Mouse (Mus musculus): Measurements from ENCODE around the gene Insc. TPM values are rescaled to one million over a fixed set of nuclear protein-coding genes. Genes with fewer than 3 reads are reported as not detected.

Insc gene
- polyA plus RNA-seq, 1 experiment from 2014 or later, result 3.0 TPM

DNA sequence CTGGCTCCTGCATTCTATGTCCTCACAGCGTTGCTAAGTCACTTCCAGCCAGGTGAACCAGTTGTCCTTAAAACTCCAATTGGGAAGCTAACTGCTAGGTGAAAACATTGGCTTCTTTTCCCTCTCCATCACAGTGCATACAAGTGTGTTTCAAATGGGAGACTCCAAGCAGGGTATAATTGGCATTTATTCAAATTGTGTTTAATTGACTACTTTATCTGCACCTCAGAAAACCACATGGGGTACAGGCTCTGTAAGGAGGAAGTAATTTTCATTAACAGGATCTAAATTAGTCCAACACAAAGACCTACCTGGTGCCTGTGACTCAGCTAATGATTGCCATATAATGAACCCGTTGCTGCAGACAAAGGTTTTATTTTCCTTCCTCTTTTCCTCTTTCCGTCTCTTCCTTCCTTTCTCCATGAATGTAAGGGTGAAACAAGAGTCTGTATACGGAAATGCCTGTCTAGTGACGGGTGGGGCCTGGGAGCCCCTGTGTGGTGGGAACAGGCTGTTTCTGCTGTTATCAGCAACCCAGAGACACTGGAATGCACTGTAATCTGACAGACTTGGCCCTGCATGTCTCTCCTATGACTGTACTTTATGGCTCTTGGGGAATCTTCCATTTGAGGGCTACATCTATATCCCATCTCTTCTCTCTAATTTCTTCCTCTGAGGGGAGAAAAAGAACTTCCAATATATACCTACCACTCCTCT lies 96.7 kb downstream of the Insc start:
- Histone ChIP-seq H3K27ac (no peak overlapping the region), H3K9ac (no peak overlapping the region), H3K4me1 (peaks cover 9% of the 10 kb centered on the region), H3K36me3 (no peaks in the 10 kb centered on the region), H3K4me2 (replicated peaks) (no peak overlapping the region), H3K9me3 (no peaks in the 10 kb centered on the region), H3K4me3 (no peak overlapping the region), H3K27me3 (peaks cover 31% of the 10 kb centered on the region)
- 53% methylated on average over 5 of the region's 5 CpGs for WGBS
- ATAC-seq (ENCODE audit: low FRiP score, low read depth), result no peak

DNA sequence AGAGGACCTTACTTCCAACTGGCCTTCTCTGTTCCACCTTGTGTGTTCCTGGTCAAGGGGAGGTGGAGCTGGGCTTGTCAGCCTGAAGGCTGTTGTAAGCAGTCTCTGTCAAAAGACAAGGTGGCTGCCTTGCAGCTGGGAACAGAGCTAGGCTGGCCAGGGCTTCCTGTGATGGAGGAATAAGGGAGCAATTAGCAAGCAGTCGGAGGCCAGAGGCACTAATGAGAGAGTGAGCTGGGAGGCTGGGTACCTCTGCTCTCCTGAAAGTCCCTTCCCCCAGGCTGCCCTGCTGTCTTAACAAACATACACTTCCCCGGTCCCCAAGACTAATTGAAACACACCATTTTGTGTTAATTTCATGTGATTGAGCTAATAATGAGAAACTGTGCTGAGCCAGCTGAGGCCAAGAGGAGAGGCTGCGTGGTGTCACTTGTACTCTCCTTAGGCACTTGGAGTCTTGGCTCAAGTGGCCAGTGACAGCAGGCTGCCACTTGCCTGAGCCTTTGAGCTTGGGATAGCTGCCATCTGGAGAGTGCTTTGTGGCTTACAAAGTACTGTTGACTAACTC lies 99.2 kb downstream of the Insc start:
- ATAC-seq (ENCODE audit: low FRiP score, low read depth), result no peak; the same call in 1 of the 2 replicates
- no peaks in the 10 kb centered on the region for H3K36me3 ChIP-seq
- H3K9me3 ChIP-seq, result no peaks in the 10 kb centered on the region
- H3K27me3 ChIP-seq, result peaks cover 14% of the 10 kb centered on the region
- WGBS, result 8% methylated on average over 3 of the region's 3 CpGs
- H3K4me2 ChIP-seq (replicated peaks), result no peak overlapping the region
- no peak overlapping the region for H3K27ac ChIP-seq
- no peak overlapping the region for H3K4me3 ChIP-seq
- H3K9ac ChIP-seq, result no peak overlapping the region
- H3K4me1 ChIP-seq, result peaks cover 9% of the 10 kb centered on the region

DNA sequence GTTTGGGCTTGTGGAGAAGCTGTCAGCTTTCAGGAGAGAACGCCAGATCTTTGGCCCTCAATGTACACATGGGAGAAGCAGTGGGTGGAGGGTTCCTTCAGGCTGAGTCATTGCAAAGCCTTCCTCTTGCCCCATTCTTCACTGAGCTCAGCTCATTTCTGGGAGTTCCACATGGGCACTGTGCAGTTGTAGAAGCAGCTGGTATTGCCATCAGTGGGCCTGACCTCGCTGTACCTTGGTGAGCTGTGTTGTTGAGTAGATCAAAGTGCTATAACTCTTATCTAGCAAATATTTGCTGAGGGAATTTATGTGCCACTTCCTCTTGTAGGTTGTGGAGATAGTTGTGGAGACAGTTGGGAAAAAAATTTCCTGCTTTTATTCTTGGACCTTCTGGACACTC lies 103.7 kb downstream of the Insc start:
- Histone ChIP-seq H3K36me3 (no peaks in the 10 kb centered on the region), H3K27ac (no peak overlapping the region), H3K9ac (no peak overlapping the region), H3K9me3 (no peaks in the 10 kb centered on the region), H3K4me2 (replicated peaks) (no peak overlapping the region), H3K27me3 (peaks cover 4% of the 10 kb centered on the region; the same call in 1 of the 2 replicates), H3K4me3 (no peak overlapping the region), H3K4me1 (peaks cover 9% of the 10 kb centered on the region)
- WGBS, result 91% methylated on average over 2 of the region's 2 CpGs
- ATAC-seq (ENCODE audit: low FRiP score, low read depth), result no peak

DNA sequence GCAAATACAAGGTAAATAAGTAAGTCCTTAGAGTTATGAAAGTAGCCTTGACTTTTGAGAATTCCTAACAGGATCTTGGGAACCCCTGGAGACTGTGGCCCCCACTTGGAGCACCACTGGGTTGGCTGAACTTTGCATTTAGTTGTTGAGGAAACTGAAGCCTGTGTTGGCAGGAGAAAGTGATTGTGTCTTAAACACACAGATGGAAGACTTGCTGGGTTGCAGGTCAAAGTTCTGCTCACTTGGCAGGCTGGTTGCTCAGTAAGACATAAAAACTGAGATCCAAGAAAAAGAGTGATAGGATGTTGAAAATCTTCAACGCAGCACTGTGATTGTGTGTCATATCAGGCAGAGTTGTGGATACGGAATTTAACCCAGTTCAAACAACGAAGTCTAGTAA lies 108.9 kb downstream of the Insc start:
- ATAC-seq (ENCODE audit: low FRiP score, low read depth), result no peak
- Histone ChIP-seq H3K27ac (no peak overlapping the region), H3K27me3 (no peaks in the 10 kb centered on the region), H3K4me1 (no peaks in the 10 kb centered on the region), H3K36me3 (no peaks in the 10 kb centered on the region), H3K4me2 (replicated peaks) (no peak overlapping the region), H3K9ac (no peak overlapping the region), H3K4me3 (no peak overlapping the region), H3K9me3 (no peaks in the 10 kb centered on the region)
- WGBS, result 86% methylated on average over 3 of the region's 3 CpGs

DNA sequence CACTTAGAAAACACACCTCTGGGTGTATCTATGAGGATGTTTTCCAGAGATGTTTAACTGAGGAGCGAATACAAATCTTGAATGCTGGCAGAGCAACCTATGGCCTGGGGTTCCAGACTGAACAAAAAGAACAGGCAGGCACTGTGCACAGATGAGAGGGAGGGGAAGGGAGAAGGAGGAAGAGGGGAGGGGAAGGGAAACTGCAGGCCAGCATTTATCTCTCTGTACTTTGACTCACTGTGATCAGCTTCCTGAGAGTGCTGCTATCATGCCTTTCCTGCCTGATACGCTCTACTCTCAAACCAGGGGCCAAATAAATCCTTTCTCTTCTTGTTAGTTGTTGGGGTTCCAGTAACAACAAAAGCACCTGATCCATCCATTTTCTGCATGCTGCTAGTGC lies 110.7 kb downstream of the Insc start:
- no peak overlapping the region for H3K4me2 ChIP-seq (replicated peaks)
- WGBS, result 75% methylated on average over 2 of the region's 2 CpGs
- no peaks in the 10 kb centered on the region for H3K36me3 ChIP-seq
- no peaks in the 10 kb centered on the region for H3K27me3 ChIP-seq
- ATAC-seq (ENCODE audit: low FRiP score, low read depth), result no peak
- no peaks in the 10 kb centered on the region for H3K9me3 ChIP-seq
- no peak overlapping the region for H3K27ac ChIP-seq
- H3K9ac ChIP-seq, result no peak overlapping the region
- H3K4me1 ChIP-seq, result no peaks in the 10 kb centered on the region
- no peak overlapping the region for H3K4me3 ChIP-seq

DNA sequence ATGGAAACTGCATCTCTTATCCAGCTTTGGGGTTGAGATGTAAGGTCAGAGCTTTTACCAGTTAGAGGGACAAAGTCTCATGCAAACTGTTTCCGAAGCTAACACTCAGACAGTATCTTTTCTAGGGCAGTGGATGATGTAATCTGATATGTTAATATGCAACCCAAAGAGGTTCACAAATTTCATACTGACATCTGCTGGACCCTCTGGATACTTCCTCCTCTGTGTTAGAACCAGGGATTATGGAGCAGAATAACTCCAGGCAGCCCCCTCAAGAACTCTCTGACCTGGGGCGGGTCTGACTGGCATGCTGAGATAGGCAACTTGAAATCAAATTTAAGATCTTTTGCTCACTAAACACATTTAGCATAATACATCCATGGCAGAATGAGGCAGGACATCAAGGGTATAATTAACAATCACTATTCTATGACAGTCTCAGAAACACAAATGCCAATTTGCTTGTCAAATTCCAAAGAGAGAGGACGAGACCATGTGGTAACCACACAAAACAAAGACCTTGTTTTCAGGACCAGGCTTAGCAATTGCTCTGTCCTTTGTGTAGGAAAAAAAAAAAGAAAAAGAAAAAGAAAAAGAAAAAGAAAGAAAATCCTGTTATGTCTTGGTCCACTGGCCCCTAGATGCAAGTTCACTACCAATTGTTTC lies 117.5 kb downstream of the Insc start:
- 77% methylated on average over 3 of the region's 3 CpGs for WGBS
- ATAC-seq (ENCODE audit: low FRiP score, low read depth), result no peak
- no peak overlapping the region for H3K4me2 ChIP-seq (replicated peaks)
- H3K27me3 ChIP-seq, result no peaks in the 10 kb centered on the region
- no peaks in the 10 kb centered on the region for H3K9me3 ChIP-seq
- no peak overlapping the region for H3K27ac ChIP-seq
- H3K36me3 ChIP-seq, result no peaks in the 10 kb centered on the region
- H3K4me1 ChIP-seq, result no peaks in the 10 kb centered on the region
- H3K4me3 ChIP-seq, result no peak overlapping the region
- no peak overlapping the region for H3K9ac ChIP-seq

DNA sequence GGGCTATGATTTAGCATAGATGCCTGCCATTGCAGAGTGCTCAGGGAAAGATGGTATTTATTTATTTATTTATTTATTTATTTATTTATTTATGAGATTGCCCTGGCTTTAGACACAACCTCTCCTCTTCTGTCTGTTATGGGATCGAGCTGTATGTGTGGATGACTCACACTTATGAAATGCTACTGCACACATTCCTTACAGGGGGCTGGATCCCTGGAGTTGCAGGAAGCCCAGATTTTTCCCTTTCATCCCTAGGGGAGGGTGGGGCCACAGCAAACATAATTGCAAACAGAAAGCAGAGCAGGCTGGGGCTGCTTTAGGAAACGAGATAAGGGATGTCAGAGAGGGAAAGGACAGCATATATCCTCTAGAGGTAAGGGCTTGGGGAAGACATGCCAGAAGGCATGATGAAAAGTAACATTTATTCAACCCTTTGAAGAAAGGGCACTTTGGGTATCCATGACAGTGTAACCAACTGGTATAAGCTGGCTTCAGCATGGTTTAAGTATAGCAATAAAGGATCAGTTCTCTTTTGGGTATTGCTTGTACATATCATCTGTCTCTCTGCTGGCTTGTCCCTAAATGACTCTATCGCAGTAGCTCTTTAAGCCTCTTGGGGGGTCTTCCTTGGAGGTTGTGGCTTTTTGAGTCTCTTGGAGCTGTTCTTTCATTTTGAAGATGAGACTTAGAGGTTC lies 130.0 kb downstream of the Insc start:
- ATAC-seq (ENCODE audit: low FRiP score, low read depth), result peak; percentile 64; the same call in 1 of the 2 replicates
- Histone ChIP-seq H3K27ac (no peak overlapping the region), H3K9me3 (no peaks in the 10 kb centered on the region), H3K9ac (no peak overlapping the region), H3K4me2 (replicated peaks) (no peak overlapping the region), H3K4me3 (no peak overlapping the region), H3K36me3 (no peaks in the 10 kb centered on the region), H3K27me3 (no peaks in the 10 kb centered on the region; the same call in 1 of the 2 replicates), H3K4me1 (0 out of 2 replicates have a peak, but pooled peaks cover 4% of the 10 kb centered on the region)
- WGBS, result 31% methylated on average over 3 of the region's 3 CpGs

DNA sequence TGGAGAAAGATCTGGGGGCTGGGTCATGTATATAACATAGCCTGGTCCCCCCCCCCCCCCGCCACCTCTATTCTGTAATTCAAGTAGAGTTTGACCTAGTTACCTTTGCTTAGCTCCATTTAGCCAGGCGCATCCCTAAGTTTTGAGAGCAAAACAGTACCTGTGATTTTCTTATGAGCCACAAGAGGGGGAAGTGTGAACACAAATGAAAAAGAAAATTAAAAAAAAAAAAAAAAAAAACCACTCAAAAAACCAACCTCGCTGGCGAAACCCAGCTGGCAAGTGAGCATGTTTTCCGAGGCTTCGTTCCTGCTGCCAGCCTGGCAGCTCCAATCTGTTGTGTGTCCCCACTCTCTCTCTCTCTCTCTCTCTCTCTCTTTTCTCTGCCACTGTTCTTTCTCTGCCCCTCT lies 130.5 kb downstream of the Insc start:
- ATAC-seq (ENCODE audit: low FRiP score, low read depth), result no peak
- Histone ChIP-seq H3K36me3 (no peaks in the 10 kb centered on the region), H3K9me3 (no peaks in the 10 kb centered on the region), H3K27me3 (no peaks in the 10 kb centered on the region; the same call in 1 of the 2 replicates), H3K9ac (no peak overlapping the region), H3K4me2 (replicated peaks) (peak overlapping the region; percentile 43), H3K27ac (no peak overlapping the region), H3K4me1 (peaks cover 8% of the 10 kb centered on the region), H3K4me3 (no peak overlapping the region)
- WGBS, result 29% methylated on average over 6 of the region's 6 CpGs

DNA sequence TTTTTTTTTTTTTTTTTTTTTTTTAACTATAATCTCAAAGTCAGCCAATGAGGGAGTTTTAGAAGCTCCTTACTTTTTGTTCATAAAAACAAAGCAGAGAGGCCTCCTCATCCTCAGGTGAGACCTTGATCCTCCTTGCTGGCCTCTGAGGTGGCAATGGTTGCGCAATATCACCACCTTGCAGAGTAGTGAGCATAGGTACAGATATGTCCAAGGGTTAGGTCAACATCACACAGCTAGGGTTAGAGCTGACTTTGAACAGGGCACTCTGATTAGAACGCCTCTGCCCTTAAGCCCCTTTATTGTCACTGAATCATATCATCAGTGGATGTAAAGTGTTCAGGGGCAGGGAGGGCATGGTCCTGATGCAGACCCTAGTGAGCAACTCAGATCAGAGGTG lies 131.1 kb downstream of the Insc start:
- H3K4me1 ChIP-seq, result peaks cover 12% of the 10 kb centered on the region
- no peak overlapping the region for H3K4me2 ChIP-seq (replicated peaks)
- 84% methylated on average over 2 of the region's 2 CpGs for WGBS
- H3K9me3 ChIP-seq, result no peaks in the 10 kb centered on the region
- H3K27ac ChIP-seq, result no peak overlapping the region
- H3K36me3 ChIP-seq, result no peaks in the 10 kb centered on the region
- H3K9ac ChIP-seq, result no peak overlapping the region
- no peaks in the 10 kb centered on the region; the same call in 1 of the 2 replicates for H3K27me3 ChIP-seq
- no peak for ATAC-seq (ENCODE audit: low FRiP score, low read depth)
- H3K4me3 ChIP-seq, result no peak overlapping the region

DNA sequence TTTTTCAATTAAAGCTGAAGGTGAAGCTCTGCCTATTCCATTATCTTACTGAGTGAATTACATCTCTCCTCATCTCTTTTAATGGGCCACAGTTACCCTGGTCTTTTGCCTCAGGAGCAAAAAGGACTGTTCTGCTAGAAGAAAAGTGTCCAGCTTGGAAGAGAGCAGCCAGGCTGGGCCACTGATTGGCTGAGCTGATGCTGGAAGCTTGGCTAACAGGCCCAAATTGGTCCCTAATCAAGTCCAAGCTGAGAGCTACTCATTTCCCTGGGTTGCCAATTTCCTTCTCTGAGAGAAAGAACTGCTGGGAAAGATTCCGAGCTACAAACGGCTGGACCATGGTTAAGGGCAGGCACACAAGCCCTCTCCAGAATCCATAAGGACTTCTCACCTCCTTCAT lies 140.1 kb downstream of the Insc start:
- ATAC-seq (ENCODE audit: low FRiP score, low read depth), result no peak
- H3K4me2 ChIP-seq (replicated peaks), result no peak overlapping the region
- whole genome bisulfite sequencing, result 53% methylated on average over 2 of the region's 2 CpGs

DNA sequence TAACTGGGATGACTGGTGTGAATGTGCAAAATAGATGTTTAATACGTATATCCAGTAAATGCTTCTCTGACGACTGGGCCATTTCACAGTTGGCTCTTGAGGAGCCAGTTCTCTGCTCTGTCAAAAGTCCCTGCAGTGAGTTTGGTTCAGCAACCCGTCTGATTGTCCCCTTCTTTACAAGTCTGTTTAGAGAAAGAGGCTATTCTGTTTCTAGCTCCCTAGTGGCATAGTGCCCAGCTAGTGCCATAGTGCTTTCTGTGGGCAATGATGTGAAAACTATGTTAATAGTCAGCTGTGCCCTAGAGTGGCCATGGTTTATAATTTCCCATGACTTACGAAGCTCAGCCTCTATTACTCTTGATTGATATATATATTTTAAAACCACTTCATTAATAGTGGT lies 143.4 kb downstream of the Insc start:
- no peak for ATAC-seq (ENCODE audit: low FRiP score, low read depth)

More for the DNA sequence above, 140.1 kb downstream of the Insc start:
- Histone ChIP-seq H3K27me3 (no peaks in the 10 kb centered on the region), H3K4me1 (peaks cover 31% of the 10 kb centered on the region), H3K9ac (no peak overlapping the region), H3K4me3 (no peak overlapping the region), H3K36me3 (no peaks in the 10 kb centered on the region), H3K27ac (no peak overlapping the region), H3K9me3 (no peaks in the 10 kb centered on the region)

DNA sequence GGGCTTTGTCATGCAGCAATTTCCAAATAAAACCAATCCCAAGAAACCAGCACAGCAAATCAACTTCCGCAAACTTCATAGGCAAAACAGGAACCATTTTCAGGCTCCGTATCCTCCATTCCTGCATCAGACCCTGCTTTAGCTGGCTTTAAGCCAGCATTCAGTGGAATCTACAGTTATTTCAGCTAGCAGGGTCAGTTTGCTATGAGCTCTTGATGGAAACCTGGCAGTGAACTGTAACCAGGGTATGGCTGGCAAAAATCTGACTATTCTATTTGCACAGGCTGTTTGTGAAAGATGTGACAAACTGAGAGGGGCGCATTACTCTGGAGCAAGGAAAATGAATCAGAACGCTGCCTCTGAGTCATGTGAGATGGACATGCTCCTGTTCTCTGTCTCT lies 146.7 kb downstream of the Insc start:
- no peak overlapping the region for H3K4me2 ChIP-seq (replicated peaks)
- H3K9me3 ChIP-seq, result no peaks in the 10 kb centered on the region
- no peak overlapping the region for H3K27ac ChIP-seq
- WGBS, result 89% methylated on average over 4 of the region's 4 CpGs
- no peaks in the 10 kb centered on the region for H3K27me3 ChIP-seq
- 0 out of 2 replicates have a peak, but pooled peaks cover 6% of the 10 kb centered on the region for H3K4me1 ChIP-seq
- H3K36me3 ChIP-seq, result no peaks in the 10 kb centered on the region
- H3K9ac ChIP-seq, result no peak overlapping the region
- no peak for ATAC-seq (ENCODE audit: low FRiP score, low read depth)
- H3K4me3 ChIP-seq, result no peak overlapping the region

More for the DNA sequence above, 143.4 kb downstream of the Insc start:
- no peak overlapping the region for H3K9ac ChIP-seq
- H3K36me3 ChIP-seq, result no peaks in the 10 kb centered on the region
- peaks cover 13% of the 10 kb centered on the region; the same call in 1 of the 2 replicates for H3K4me1 ChIP-seq
- 81% methylated on average over 4 of the region's 4 CpGs for WGBS
- H3K27me3 ChIP-seq, result no peaks in the 10 kb centered on the region
- H3K9me3 ChIP-seq, result no peaks in the 10 kb centered on the region
- H3K4me2 ChIP-seq (replicated peaks), result no peak overlapping the region
- H3K4me3 ChIP-seq, result no peak overlapping the region
- no peak overlapping the region for H3K27ac ChIP-seq

All from limb, embryonic 13.5 days (tissue).